Mouse (Mus musculus): ENCODE measurements around the gene Clhc1. TPM values are rescaled to one million over a fixed set of nuclear protein-coding genes. Genes with fewer than 3 reads are reported as not detected.

The Clhc1 gene
- polyA plus RNA-seq, 1 experiment from 2014 or later: 0.08 TPM

DNA sequence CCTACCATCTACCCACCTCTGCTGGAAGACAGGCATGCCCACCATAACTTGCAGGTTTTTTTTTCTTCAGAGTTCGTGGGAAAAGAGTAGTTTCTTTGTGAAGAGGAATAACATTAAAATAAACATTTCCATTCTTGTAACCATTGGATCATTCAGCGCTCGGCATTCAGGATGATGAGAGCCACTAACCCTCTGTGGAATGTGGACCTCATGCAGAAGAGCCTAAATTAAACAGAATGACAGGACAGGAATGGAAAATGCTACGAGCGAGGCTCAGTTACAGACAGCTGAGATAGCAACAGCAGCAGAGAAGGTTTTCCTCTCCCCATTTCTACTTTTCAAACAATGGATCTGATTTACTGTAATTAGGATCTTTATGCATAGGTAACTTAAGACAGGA, 78.8 kb downstream of the Clhc1 start:
- no peak for ATAC-seq (replicated peaks)
- 68% methylated on average over 5 of the region's 5 CpGs for WGBS

DNA sequence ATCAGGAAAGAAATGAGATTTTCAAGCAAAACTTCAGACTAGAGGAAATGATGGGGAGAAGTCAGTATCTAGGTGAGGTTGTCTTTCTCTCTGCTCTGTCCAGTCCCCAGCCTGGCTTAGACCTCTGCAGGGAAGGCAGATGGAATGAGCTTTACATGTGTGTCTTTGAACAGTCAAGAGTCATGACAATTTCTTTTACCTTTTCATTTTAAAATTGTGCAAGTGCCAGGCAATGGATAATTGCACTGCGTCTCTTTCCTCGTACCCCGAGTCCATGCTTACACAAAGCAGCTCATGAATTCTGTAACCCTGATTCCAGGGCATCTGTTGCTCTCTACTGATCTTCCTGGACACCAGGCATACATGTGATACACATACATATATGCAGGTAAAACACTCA, 80.0 kb downstream of the Clhc1 start:
- no peak overlapping the region for H3K4me2 ChIP-seq (replicated peaks)
- H3K9me3 ChIP-seq: no peaks in the 10 kb centered on the region
- WGBS: 94% methylated on average over 3 of the region's 3 CpGs
- no peaks in the 10 kb centered on the region for H3K4me1 ChIP-seq
- H3K36me3 ChIP-seq: no peaks in the 10 kb centered on the region
- H3K9ac ChIP-seq (replicated peaks): no peak overlapping the region
- H3K27ac ChIP-seq (replicated peaks): no peak overlapping the region
- H3K4me3 ChIP-seq: no peak overlapping the region
- no peaks in the 10 kb centered on the region for H3K27me3 ChIP-seq
- no peak for ATAC-seq (replicated peaks)

More for the DNA sequence above, 78.8 kb downstream of the Clhc1 start:
- Histone ChIP-seq H3K9ac (replicated peaks) (no peak overlapping the region), H3K4me2 (replicated peaks) (no peak overlapping the region), H3K9me3 (no peaks in the 10 kb centered on the region), H3K27me3 (no peaks in the 10 kb centered on the region), H3K27ac (replicated peaks) (no peak overlapping the region), H3K4me1 (no peaks in the 10 kb centered on the region), H3K36me3 (no peaks in the 10 kb centered on the region), H3K4me3 (no peak overlapping the region)

Other genes starting within 250 kb of the Clhc1 start
- gene Ccdc88a, start 174.3 kb upstream of the Clhc1 start, polyA plus RNA-seq (2015; fragmentation: Nextera tagmentation; extraction: Ambion mirVana): 101 and 105 TPM in 2 replicates
- 8.7 and 9.5 TPM in 2 replicates for gene Prorsd1, start 32.9 kb upstream of the Clhc1 start, polyA plus RNA-seq (2015; fragmentation: Nextera tagmentation; extraction: Ambion mirVana)
- gene Mtif2, start 21.5 kb upstream of the Clhc1 start, polyA plus RNA-seq (2015; fragmentation: Nextera tagmentation; extraction: Ambion mirVana): 60.0 and 62.4 TPM in 2 replicates
- gene Rps27a, start 159 bp downstream of the Clhc1 start, polyA plus RNA-seq (2015; fragmentation: Nextera tagmentation; extraction: Ambion mirVana): 649 and 656 TPM in 2 replicates
- 131 and 140 TPM in 2 replicates for gene Rtn4, start 145.0 kb downstream of the Clhc1 start, polyA plus RNA-seq (2015; fragmentation: Nextera tagmentation; extraction: Ambion mirVana)

All from forebrain, embryonic 15.5 days (tissue).